Mouse (Mus musculus): ENCODE measurements at regions not wholly inside any gene's neighbourhood (a gene's known extent, or its start where the extent isn't known, plus 50 kb on each side); places are given as distances from the start of the nearest gene placed in this dataset.

DNA sequence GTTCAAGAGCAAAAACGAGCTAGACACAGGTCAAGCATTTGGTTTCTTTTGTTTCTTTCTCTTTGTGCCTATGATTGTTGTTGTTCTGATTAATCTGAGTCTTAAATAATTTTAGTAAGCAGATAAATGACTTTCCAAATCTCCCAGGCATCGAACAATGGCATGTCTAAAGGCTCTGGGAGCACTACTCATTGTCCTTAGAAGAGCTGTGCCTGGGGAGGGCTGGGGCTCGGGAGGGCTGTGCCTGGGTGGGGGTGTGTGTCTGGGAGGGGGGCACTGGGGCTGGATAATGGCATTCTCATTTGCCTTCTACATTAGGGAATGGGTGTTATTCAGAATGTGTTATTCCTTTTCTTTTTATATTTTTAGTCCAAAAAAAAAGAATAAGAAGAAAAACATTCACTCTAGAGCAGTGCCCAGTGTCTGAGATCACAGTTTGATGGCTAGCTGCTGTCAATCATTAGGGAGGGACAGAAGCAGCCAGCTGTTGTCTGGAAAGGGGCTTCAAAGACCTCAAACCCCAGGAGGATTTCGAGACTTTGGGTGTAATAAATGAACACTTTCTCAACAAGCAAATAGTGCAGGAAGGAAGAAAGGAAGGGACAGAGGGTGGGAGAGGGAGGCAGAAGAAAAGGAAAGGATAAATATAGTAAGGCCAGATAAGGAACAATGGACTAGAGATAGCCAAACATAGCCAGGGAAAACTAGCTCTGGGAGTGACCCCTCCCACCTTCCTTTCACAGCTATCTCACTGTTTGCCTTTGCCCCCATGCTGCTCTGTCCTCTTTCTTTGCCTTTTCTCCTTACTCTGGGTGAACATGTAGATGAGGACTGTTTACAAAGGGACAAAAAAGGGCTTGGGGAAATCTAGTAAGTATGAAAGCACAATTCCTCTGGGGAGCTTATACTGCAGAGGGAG is 264.2 kb upstream of the Pcsk5 start:
- no peak overlapping the region for H3K9ac ChIP-seq
- H3K4me2 ChIP-seq = no peak overlapping the region
- H3K27me3 ChIP-seq = no peaks in the 10 kb centered on the region
- no peaks in the 10 kb centered on the region for H3K36me3 ChIP-seq
- no peaks in the 10 kb centered on the region for H3K4me1 ChIP-seq (replicated peaks)
- ATAC-seq (ENCODE audit: low read depth) (no peak), DNase-seq (no peak)
- H3K27ac ChIP-seq = no peak overlapping the region
- 21% methylated on average over 4 of the region's 4 CpGs for WGBS (ENCODE audit: insufficient replicate concordance)
- no peak overlapping the region for H3K4me3 ChIP-seq (replicated peaks)
- no peaks in the 10 kb centered on the region for H3K9me3 ChIP-seq (replicated peaks)

- WGBS (ENCODE audit: insufficient replicate concordance) = 54% methylated on average over 6 of the region's 6 CpGs
- Histone ChIP-seq H3K27ac (no peak overlapping the region), H3K4me2 (no peak overlapping the region), H3K27me3 (no peaks in the 10 kb centered on the region), H3K4me1 (replicated peaks) (no peaks in the 10 kb centered on the region), H3K36me3 (no peaks in the 10 kb centered on the region), H3K9me3 (replicated peaks) (no peaks in the 10 kb centered on the region), H3K9ac (no peak overlapping the region), H3K4me3 (replicated peaks) (no peak overlapping the region)
- no peak for ATAC-seq (ENCODE audit: low read depth)
- no peak for DNase-seq
These were observed 245.9 kb upstream of the Pcsk5 start for GRCm38 (mm10) chr19:18083312-18083711.

GRCm38 (mm10) chr19:18068919-18069318 is 231.5 kb upstream of the Pcsk5 start:
- no peak overlapping the region for H3K27ac ChIP-seq

GRCm38 (mm10) chr19:18067855-18068494 is 230.5 kb upstream of the Pcsk5 start:
- H3K9ac ChIP-seq = no peak overlapping the region
- H3K4me1 ChIP-seq (replicated peaks) = no peaks in the 10 kb centered on the region
- H3K9me3 ChIP-seq (replicated peaks) = no peaks in the 10 kb centered on the region
- H3K4me2 ChIP-seq = no peak overlapping the region
- H3K27me3 ChIP-seq = no peaks in the 10 kb centered on the region
- H3K27ac ChIP-seq = no peak overlapping the region
- DNase-seq (no peak), ATAC-seq (ENCODE audit: low read depth) (no peak)
- H3K36me3 ChIP-seq = no peaks in the 10 kb centered on the region
- no peak overlapping the region for H3K4me3 ChIP-seq (replicated peaks)
- WGBS (ENCODE audit: insufficient replicate concordance) = 39% methylated on average over 8 of the region's 8 CpGs

More at GRCm38 (mm10) chr19:18068919-18069318, 231.5 kb upstream of the Pcsk5 start:
- Histone ChIP-seq H3K9me3 (replicated peaks) (no peaks in the 10 kb centered on the region), H3K9ac (no peak overlapping the region), H3K4me2 (no peak overlapping the region), H3K36me3 (no peaks in the 10 kb centered on the region), H3K4me3 (replicated peaks) (no peak overlapping the region), H3K4me1 (replicated peaks) (no peaks in the 10 kb centered on the region), H3K27me3 (no peaks in the 10 kb centered on the region)
- ATAC-seq (ENCODE audit: low read depth) (no peak), DNase-seq (no peak)
- 41% methylated on average over 5 of the region's 5 CpGs for WGBS (ENCODE audit: insufficient replicate concordance)

DNA sequence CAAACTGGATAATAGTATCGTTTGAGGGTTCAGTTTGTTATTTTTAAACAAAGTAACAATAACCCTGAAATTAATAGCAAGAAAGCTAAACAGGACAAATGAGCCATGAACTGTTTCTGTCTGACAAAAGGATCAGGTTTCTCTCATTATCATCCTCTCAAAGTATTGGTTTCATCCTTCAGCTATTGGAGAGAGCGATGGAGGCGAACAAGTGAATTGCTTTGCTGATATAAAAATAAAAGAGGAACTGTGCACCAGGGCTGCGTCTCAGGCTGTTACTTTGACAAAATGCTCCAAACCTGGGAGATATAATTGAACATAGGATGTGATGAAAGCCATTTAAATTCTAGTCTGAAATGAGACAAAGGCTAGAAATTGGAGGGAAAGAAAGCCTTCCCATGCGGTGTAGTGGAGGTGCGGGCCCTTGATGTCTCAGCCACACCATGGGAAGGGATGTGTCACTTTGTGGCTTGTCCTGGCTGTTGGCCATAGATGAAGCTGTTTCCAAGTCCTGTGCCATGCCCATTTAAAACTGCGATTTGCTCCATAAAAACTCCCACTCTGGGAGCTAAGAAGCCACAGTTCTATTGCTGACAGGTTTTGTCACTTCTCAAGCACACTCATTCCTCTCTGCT is 219.9 kb upstream of the Pcsk5 start:
- no peak overlapping the region for H3K27ac ChIP-seq
- H3K4me1 ChIP-seq (replicated peaks) = no peaks in the 10 kb centered on the region
- 71% methylated on average over 7 of the region's 7 CpGs for WGBS (ENCODE audit: insufficient replicate concordance)
- no peaks in the 10 kb centered on the region for H3K9me3 ChIP-seq (replicated peaks)
- H3K9ac ChIP-seq = no peak overlapping the region
- H3K4me3 ChIP-seq (replicated peaks) = no peak overlapping the region
- H3K4me2 ChIP-seq = no peak overlapping the region
- ATAC-seq (ENCODE audit: low read depth) (no peak), DNase-seq (no peak)
- no peaks in the 10 kb centered on the region for H3K27me3 ChIP-seq
- H3K36me3 ChIP-seq = no peaks in the 10 kb centered on the region

DNA sequence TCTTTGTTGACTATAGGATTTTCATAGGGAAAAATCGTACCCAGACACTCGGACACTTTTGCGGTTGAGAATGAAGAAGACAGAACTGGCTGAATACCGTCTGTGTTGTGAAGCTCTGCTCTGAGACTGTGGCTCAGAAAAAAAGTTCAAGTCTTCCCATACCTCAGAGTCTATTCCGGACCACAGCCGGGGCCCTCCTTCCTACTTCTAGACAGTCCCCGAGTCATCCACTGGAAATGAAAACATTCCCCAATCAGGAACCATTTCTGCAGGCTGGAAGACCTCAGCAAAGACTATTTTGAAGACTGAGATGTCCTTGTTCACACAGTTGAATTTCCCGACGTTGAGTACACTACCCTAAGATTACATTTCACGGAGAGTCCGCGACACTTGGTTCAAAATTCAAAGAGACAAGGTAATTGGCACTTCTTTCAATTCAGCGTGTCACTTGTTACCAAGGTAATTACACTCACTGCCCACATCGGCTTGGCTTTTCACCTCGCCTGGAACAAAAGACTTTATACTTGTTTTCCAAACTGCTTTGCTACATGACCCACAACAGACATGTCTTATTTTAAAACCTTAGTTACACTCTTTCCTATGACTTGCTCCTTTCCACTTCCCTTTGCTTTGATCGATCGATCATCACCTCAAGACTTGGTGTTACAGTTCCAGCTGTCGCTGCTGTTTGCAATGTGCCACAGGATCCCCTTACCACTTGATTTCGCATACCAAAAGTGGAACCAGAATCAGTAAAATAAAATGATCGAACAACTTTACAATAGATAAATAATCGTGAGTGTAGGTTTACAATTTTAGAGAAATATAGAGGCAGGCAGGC is 219.2 kb upstream of the Pcsk5 start:
- ATAC-seq (ENCODE audit: low read depth) (no peak), DNase-seq (no peak)
- H3K27ac ChIP-seq = no peak overlapping the region
- no peaks in the 10 kb centered on the region for H3K27me3 ChIP-seq
- H3K36me3 ChIP-seq = no peaks in the 10 kb centered on the region
- no peaks in the 10 kb centered on the region for H3K4me1 ChIP-seq (replicated peaks)
- no peak overlapping the region for H3K4me2 ChIP-seq
- 74% methylated on average over 21 of the region's 21 CpGs for WGBS (ENCODE audit: insufficient replicate concordance)
- no peaks in the 10 kb centered on the region for H3K9me3 ChIP-seq (replicated peaks)
- no peak overlapping the region for H3K9ac ChIP-seq
- H3K4me3 ChIP-seq (replicated peaks) = no peak overlapping the region

DNA sequence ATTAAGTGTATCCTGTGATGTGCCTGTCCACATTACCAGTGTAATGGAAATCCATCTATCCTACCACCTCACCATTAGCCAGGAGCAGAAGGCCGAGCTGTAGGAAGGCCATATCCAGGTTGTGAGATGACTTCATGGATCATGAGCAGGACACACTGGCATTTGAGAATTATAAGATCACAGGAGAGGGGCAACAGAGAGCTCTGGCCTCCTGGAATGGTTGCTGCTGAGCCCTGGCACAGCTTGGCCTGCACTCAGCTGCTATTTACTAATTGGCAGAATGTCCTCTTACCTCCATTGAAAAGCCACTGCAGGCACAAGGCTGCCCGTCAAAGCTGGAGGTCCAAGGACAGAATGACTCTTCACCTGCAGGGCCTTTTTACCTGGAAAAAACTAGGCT is 212.9 kb upstream of the Pcsk5 start:
- Histone ChIP-seq H3K4me3 (replicated peaks) (no peak overlapping the region), H3K4me1 (replicated peaks) (no peaks in the 10 kb centered on the region), H3K27ac (no peak overlapping the region), H3K36me3 (no peaks in the 10 kb centered on the region), H3K27me3 (no peaks in the 10 kb centered on the region), H3K9me3 (replicated peaks) (no peaks in the 10 kb centered on the region), H3K9ac (no peak overlapping the region), H3K4me2 (no peak overlapping the region)
- WGBS (ENCODE audit: insufficient replicate concordance) = 61% methylated on average over 2 of the region's 2 CpGs
- ATAC-seq (ENCODE audit: low read depth) = no peak
- DNase-seq = no peak

DNA sequence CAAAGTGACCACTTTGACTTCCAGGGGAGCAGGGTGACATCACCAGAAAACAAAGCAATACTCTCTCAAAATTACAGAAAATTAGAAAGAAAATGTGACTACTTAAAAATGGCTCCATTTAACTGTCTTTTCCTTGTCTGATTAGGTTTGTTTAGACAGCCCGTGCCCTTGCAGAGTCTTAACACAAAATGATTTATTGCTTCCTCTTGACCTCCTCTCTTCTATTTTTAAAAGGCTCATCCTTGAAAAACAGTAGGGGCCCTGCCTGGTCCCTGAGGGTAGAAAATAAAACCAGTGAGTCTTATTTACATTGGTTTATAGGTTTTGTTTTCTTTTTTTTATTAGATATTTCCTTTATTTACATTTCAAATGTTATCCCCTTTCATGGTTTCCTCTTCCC is 196.8 kb upstream of the Pcsk5 start:
- H3K9ac ChIP-seq = no peak overlapping the region
- H3K4me2 ChIP-seq = no peak overlapping the region
- no peak overlapping the region for H3K27ac ChIP-seq
- H3K4me1 ChIP-seq (replicated peaks) = no peaks in the 10 kb centered on the region
- 18% methylated on average over 1 of the region's 1 CpGs for WGBS (ENCODE audit: insufficient replicate concordance)
- H3K9me3 ChIP-seq (replicated peaks) = no peaks in the 10 kb centered on the region
- ATAC-seq (ENCODE audit: low read depth) (no peak), DNase-seq (no peak)
- no peaks in the 10 kb centered on the region for H3K27me3 ChIP-seq
- no peaks in the 10 kb centered on the region for H3K36me3 ChIP-seq
- no peak overlapping the region for H3K4me3 ChIP-seq (replicated peaks)

DNA sequence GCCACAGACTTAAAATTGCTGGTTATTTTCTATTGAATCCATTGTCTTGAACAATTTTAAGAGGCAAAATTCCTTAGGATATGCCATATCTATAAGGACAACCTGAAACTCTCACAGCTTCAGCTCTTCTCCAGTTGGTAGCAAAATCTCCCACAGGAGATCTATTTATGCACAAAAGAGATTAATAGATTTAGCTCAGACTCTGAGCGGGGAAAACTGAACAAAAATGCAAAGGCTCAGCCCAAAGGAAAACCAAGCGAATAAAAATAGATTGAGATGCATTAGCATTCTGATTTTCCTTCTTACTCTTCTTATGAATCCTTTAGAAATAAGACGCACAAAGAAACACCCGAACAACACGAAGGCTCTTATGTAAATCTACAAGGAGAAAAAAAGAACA is 196.2 kb upstream of the Pcsk5 start:
- no peaks in the 10 kb centered on the region for H3K27me3 ChIP-seq
- no peaks in the 10 kb centered on the region for H3K9me3 ChIP-seq (replicated peaks)
- H3K36me3 ChIP-seq = no peaks in the 10 kb centered on the region
- no peaks in the 10 kb centered on the region for H3K4me1 ChIP-seq (replicated peaks)
- no peak overlapping the region for H3K4me3 ChIP-seq (replicated peaks)
- ATAC-seq (ENCODE audit: low read depth) = no peak
- no peak overlapping the region for H3K9ac ChIP-seq
- DNase-seq = no peak
- WGBS (ENCODE audit: insufficient replicate concordance) = 71% methylated on average over 5 of the region's 5 CpGs
- no peak overlapping the region for H3K27ac ChIP-seq
- no peak overlapping the region for H3K4me2 ChIP-seq

- H3K4me3 ChIP-seq (replicated peaks) = no peak overlapping the region
- ATAC-seq (ENCODE audit: low read depth) (no peak), DNase-seq (no peak)
- no peak overlapping the region for H3K27ac ChIP-seq
- H3K36me3 ChIP-seq = no peaks in the 10 kb centered on the region
- H3K4me2 ChIP-seq = no peak overlapping the region
- no peaks in the 10 kb centered on the region for H3K4me1 ChIP-seq (replicated peaks)
- H3K9ac ChIP-seq = no peak overlapping the region
- 77% methylated on average over 4 of the region's 4 CpGs for WGBS (ENCODE audit: insufficient replicate concordance)
- no peaks in the 10 kb centered on the region for H3K27me3 ChIP-seq
- H3K9me3 ChIP-seq (replicated peaks) = no peaks in the 10 kb centered on the region
These were observed 188.4 kb upstream of the Pcsk5 start for GRCm38 (mm10) chr19:18025877-18026276.

GRCm38 (mm10) chr19:18020351-18020750 is 182.9 kb upstream of the Pcsk5 start:
- H3K36me3 ChIP-seq = no peaks in the 10 kb centered on the region
- H3K4me1 ChIP-seq (replicated peaks) = no peaks in the 10 kb centered on the region
- no peak overlapping the region for H3K27ac ChIP-seq
- no peak overlapping the region for H3K4me3 ChIP-seq (replicated peaks)
- 56% methylated on average over 2 of the region's 2 CpGs for WGBS (ENCODE audit: insufficient replicate concordance)
- H3K4me2 ChIP-seq = no peak overlapping the region
- no peaks in the 10 kb centered on the region for H3K27me3 ChIP-seq
- ATAC-seq (ENCODE audit: low read depth) (no peak), DNase-seq (no peak)
- no peaks in the 10 kb centered on the region for H3K9me3 ChIP-seq (replicated peaks)
- no peak overlapping the region for H3K9ac ChIP-seq

All from liver, embryonic 13.5 days (tissue).